Mouse (Mus musculus) limb, embryonic 12.5 days (tissue): ENCODE data around the gene Emilin1. TPM values are rescaled to one million over a fixed set of nuclear protein-coding genes. Genes with fewer than 3 reads are reported as not detected.

Source experiments
- ATAC-seq: fragments of 200-750 bp; cut with Nextera tagmentation; 2 replicates; pipeline ENCODE4 v1.8.0; 2017; ENCODE audit warnings: low read depth, moderate TSS enrichment; ENCODE audit not compliant: insufficient number of reproducible peaks, insufficient read depth, low FRiP score, low TSS enrichment
- H3K27ac ChIP-seq: fragments of 300-500 bp; sonication (generic); 2 replicates; pipeline ENCODE4 v1.5.1; 2016; ENCODE audit warnings: mild to moderate bottlenecking, moderate library complexity
- H3K27me3 ChIP-seq: fragments of 300-500 bp; sonication (generic); 2 replicates; pipeline ENCODE4 v1.6.1; 2016; ENCODE audit warnings: mild to moderate bottlenecking, moderate library complexity
- H3K36me3 ChIP-seq: fragments of 300-500 bp; sonication (generic); 2 replicates; pipeline ENCODE4 v1.6.1; 2016; ENCODE audit warnings: mild to moderate bottlenecking, moderate library complexity
- H3K4me1 ChIP-seq: fragments of 300-500 bp; sonication (generic); replicated peaks from 2 replicates; pipeline ENCODE4 v1.6.1; 2016
- H3K4me2 ChIP-seq: fragments of 300-500 bp; sonication (generic); 2 replicates; pipeline ENCODE4 v1.6.1; 2016; ENCODE audit warnings: mild to moderate bottlenecking, moderate library complexity
- H3K4me3 ChIP-seq: fragments of 300-500 bp; sonication (generic); replicated peaks from 2 replicates; pipeline ENCODE4 v1.5.1; 2016; ENCODE audit warnings: mild to moderate bottlenecking
- H3K9ac ChIP-seq: fragments of 300-500 bp; sonication (generic); replicated peaks from 2 replicates; pipeline ENCODE4 v1.6.1; 2016; ENCODE audit warnings: mild to moderate bottlenecking, moderate library complexity
- H3K9me3 ChIP-seq: fragments of 300-500 bp; sonication (generic); 2 replicates; pipeline ENCODE4 v1.6.1; 2016; ENCODE audit warnings: mild to moderate bottlenecking, moderate library complexity
- whole genome bisulfite sequencing: fragments of 180-500 bp; shearing (Covaris S2); methylation state at CpG from one replicate; pipeline ENCODE4 v1.1.7; 2016; 5-methylcytosine and 5-hydroxymethylcytosine counted together
- polyA plus RNA-seq: library from polyadenylated mRNA; unstranded; fragments of >200 nt; fragmentation: Nextera tagmentation; extraction: Ambion mirVana; gene quantifications from 2 replicates; pipeline ENCODE4 v1.2.1, GENCODE M21; 2016

Emilin1 gene
- polyA plus RNA-seq, 1 experiment from 2014 or later = 221 TPM

DNA sequence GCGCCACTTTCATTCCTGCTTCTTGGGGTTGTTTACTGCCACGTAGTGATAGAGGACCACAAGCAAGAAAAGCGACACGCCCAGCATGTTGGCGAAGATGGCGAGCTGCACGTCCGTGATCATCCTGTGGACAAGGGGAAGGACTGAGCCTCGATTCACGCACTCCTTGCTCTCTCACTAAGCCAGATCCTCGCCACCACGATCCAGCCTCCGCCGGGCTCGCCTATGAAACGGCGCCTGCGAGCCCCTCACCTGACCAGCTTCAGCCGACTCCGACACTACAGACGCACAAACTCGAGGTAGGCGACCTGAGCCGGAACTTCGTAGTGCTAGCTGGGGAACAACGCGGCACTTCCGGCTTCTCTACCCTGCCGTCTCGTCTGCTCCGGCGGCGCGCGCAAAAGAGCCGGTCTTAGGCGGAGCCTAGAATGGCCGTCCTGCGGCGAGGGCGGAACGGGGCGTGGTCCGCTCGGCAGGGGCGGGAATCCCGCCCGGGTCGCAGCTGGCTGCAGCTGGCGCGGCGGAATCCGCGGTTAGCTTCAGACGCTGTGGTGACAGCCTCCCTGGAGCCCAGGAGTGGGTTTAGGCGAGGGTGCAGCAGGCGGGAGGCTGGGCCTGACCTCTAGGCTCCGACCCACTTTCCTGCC is 5.7 kb upstream of the Emilin1 start, which contains the start of gene Ost4:
Gene Ost4, minus strand, starts transcription at position 376 of the 647 bp plus-strand sequence.
- H3K4me1 ChIP-seq = peaks cover 66% of the 10 kb centered on the region
- H3K9ac ChIP-seq = peak within 1 kb of the TSS; percentile 80
- H3K4me3 ChIP-seq = peak within 1 kb of the TSS; percentile 71
- peak; percentile 92 for ATAC-seq
- no peaks in the 10 kb centered on the region for H3K9me3 ChIP-seq
- under 1% methylated on average over 58 of the region's 58 CpGs for WGBS
- H3K36me3 ChIP-seq = peaks cover 37% of the 10 kb centered on the region
- H3K27me3 ChIP-seq = no peaks in the 10 kb centered on the region
- peak within 1 kb of the TSS; percentile 98 for H3K27ac ChIP-seq
- H3K4me2 ChIP-seq = peak within 1 kb of the TSS; percentile 93

DNA sequence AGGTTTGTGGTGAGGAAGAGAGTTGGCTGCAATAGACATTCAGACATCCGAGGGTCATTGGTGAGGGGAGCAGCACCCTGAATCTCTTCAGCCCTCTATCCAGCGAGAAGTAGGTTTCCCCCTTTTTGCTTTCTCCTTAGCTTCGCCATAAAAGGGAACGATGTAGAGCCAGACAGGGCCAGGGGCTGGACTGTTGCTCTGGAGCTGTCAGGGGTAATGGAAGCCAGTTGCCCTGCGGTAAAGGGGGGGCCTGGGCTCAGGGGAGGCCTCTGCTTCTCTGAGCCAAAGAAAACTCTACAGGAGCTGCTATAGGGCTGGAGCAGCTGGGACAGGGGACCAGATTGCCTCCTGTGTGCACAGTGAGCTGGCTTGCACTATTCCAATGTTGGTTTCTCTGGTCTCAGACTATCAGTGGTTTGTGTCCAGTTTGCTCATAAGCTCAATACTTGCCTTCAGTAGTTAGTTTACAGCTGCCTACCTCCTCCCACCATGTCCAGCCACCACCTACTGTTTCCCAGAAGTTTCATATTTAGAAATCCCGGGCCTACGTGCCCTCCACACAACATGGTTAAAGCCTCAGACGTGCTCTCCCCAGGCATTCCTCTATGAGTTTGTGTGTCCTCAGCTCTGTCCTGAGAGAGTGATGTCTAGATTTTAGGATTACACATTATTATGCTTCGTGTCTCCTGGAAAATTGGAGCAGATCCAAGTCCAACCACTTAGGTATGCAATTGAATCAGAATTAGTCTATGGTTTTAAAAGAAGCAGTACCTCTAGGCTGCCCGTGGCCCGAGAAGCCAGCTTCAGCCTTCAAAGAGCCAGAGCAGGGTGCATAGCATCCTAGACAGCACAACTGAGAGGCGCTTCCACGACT is 4.5 kb upstream of the Emilin1 start:
- peaks cover 74% of the 10 kb centered on the region for H3K4me1 ChIP-seq
- H3K4me2 ChIP-seq = peak overlapping the region; percentile 93
- peak overlapping the region; percentile 98 for H3K27ac ChIP-seq
- H3K9me3 ChIP-seq = no peaks in the 10 kb centered on the region
- peak overlapping the region; percentile 73 for H3K9ac ChIP-seq
- H3K36me3 ChIP-seq = peaks cover 26% of the 10 kb centered on the region
- 19% methylated on average over 13 of the region's 13 CpGs for WGBS
- H3K27me3 ChIP-seq = no peaks in the 10 kb centered on the region
- ATAC-seq = peak; percentile 11; the same call in 1 of the 2 replicates
- peak overlapping the region; percentile 71 for H3K4me3 ChIP-seq

DNA sequence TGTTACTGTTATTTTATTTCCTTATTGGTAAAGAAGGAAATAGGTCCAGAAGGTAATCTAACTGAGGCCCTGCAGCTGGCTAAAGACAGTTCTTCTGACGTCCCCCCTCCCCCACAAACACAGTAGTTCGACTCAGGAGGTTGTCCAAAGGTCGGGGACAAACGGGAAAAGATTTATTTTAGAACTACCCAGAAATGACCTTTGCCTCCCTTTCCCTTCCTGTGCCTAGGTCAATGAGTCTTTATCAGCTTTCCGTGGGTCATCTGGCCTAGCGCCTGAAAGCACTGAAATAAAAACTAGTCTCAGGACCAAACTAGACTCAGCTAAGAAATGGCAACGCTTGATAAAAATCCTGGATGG is 3.9 kb upstream of the Emilin1 start:
- Histone ChIP-seq H3K9me3 (no peaks in the 10 kb centered on the region), H3K27ac (peak overlapping the region; percentile 98), H3K4me1 (peaks cover 75% of the 10 kb centered on the region), H3K27me3 (no peaks in the 10 kb centered on the region), H3K4me3 (no peak overlapping the region), H3K36me3 (peaks cover 20% of the 10 kb centered on the region), H3K9ac (no peak overlapping the region), H3K4me2 (peak overlapping the region; percentile 1; the same call in 1 of the 2 replicates)
- whole genome bisulfite sequencing = 20% methylated on average over 7 of the region's 7 CpGs
- ATAC-seq = no peak

DNA sequence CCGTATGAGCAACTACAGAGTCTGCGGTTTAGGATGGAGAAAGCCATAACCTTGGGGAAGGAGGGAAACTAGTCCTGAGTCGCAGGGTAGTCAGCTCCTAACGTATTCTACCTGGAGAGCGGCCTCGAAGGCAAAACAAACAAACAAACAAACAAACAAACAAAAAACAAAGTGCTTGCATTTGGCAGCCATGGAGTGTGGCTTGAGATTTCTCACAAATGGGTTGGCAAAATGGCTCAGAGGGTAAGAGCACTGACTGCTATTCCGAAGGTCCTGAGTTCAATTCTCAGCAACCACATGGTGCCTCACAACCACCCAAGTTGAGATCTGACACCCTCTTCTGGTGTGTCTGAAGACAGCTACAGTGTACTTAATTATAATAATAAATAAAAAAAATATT is 3.3 kb upstream of the Emilin1 start:
- no peak for ATAC-seq

DNA sequence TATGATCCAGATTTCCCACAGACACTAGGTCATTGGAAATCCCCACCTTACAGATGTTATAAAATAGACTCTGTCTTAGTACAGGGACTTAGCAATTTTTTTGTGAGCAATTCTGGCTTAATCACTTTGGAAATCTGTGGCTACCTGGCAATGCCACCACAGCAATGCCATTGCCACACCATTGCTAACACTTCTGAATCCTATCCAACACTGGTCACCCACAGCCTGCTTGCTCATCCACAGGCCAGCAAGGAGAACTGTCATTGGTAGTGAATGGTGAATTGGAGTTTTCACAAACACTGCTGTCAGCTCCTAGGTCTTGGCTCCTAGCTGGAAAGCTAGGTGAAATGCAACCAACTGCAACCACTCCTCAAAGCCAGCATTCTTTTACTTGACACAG is 2.7 kb upstream of the Emilin1 start:
- ATAC-seq = no peak
- no peak overlapping the region for H3K4me3 ChIP-seq
- H3K4me1 ChIP-seq = peaks cover 80% of the 10 kb centered on the region
- H3K36me3 ChIP-seq = peaks cover 8% of the 10 kb centered on the region
- H3K27me3 ChIP-seq = no peaks in the 10 kb centered on the region
- H3K9me3 ChIP-seq = no peaks in the 10 kb centered on the region
- peak overlapping the region; percentile 99 for H3K27ac ChIP-seq
- peak overlapping the region; percentile 20; the same call in 1 of the 2 replicates for H3K4me2 ChIP-seq
- H3K9ac ChIP-seq = no peak overlapping the region

More for the DNA sequence above, 3.3 kb upstream of the Emilin1 start:
- Histone ChIP-seq H3K27me3 (no peaks in the 10 kb centered on the region), H3K27ac (peak overlapping the region; percentile 98), H3K4me2 (no peak overlapping the region), H3K9ac (no peak overlapping the region), H3K4me1 (peaks cover 80% of the 10 kb centered on the region), H3K9me3 (no peaks in the 10 kb centered on the region), H3K4me3 (no peak overlapping the region), H3K36me3 (peaks cover 14% of the 10 kb centered on the region)
- WGBS = 81% methylated on average over 7 of the region's 7 CpGs

DNA sequence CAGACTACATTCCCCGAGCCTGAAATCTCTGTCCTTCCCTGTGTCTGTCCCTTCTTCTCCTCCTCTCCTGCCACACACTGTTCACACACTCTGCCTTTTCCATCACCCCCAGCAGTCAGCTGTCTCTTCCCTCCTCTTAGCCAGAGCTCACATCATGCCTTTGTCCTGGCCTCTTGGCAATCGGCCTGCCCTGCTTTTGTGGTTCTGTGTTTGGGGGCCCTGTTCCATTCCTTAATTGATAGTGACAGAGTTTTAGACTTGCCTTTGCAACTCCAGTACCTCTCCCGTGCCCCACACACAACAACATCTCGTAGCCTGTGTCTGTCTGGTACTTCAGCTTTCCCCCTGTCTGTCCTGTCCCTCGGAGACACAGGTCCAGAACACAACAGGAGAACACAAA is 1.0 kb upstream of the Emilin1 start:
- Histone ChIP-seq H3K4me3 (no peak overlapping the region), H3K4me2 (peak overlapping the region; percentile 98)

DNA sequence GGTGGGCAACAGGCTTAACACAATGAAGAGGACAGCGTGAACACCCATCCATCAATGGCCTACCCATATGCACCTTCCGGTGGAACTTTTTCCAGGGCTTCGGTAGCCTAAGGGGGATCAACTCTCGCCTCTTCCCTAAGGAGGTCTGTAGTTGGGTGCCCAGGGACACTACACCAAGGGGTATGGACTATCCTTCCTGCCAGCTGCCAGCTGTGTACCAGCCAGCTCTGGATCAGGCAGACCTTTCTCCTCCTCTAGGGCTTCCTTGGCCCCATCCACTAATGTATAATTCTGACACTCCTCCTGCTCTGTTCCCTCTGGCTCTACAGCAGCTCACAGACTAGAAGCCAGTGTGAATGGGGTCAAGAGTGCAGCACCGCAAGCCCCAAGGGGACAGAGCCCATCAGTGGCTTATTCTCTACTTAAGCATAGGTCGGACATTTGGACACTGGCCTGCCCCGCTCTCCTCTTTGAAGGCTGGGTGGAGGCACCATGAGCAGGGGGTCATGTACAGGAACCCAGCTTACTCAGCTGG is 966 bp downstream of the Emilin1 start:
- Histone ChIP-seq H3K9ac (peak overlapping the region; percentile 79), H3K27ac (peak overlapping the region; percentile 99), H3K4me2 (peak overlapping the region; percentile 98), H3K9me3 (no peaks in the 10 kb centered on the region), H3K36me3 (peaks cover 26% of the 10 kb centered on the region), H3K4me1 (peaks cover 77% of the 10 kb centered on the region), H3K4me3 (peak overlapping the region; percentile 59), H3K27me3 (no peaks in the 10 kb centered on the region)
- WGBS = 26% methylated on average over 7 of the region's 7 CpGs
- ATAC-seq = no peak

More for the DNA sequence above, 1.0 kb upstream of the Emilin1 start:
- Histone ChIP-seq H3K9ac (no peak overlapping the region), H3K27ac (peak overlapping the region; percentile 99), H3K36me3 (peaks cover 6% of the 10 kb centered on the region), H3K27me3 (no peaks in the 10 kb centered on the region), H3K9me3 (no peaks in the 10 kb centered on the region), H3K4me1 (peaks cover 78% of the 10 kb centered on the region)
- ATAC-seq = no peak
- 60% methylated on average over 5 of the region's 5 CpGs for WGBS

DNA sequence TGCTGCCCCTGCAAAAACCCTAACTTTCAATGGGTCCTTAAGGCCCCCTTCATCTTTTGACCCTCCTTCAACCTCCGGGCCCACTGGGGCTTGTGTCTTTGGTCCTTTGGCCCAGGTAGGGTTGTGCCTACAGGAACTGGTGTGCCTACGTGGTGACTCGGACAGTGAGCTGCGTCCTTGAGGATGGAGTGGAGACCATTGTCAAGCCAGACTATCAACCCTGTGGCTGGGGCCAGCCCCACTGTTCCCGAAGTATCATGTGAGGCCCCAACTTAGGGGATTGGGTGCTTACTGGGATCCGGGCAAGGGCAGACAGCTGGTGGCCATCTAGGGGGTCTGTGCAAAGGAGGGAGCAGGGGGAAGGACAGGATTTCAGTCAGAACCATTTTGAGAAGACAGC is 1.6 kb downstream of the Emilin1 start:
- H3K9me3 ChIP-seq = no peaks in the 10 kb centered on the region
- peak overlapping the region; percentile 79 for H3K9ac ChIP-seq
- peak overlapping the region; percentile 99 for H3K27ac ChIP-seq
- H3K36me3 ChIP-seq = peaks cover 33% of the 10 kb centered on the region
- WGBS = 44% methylated on average over 6 of the region's 6 CpGs
- H3K4me1 ChIP-seq = peaks cover 77% of the 10 kb centered on the region
- H3K4me2 ChIP-seq = peak overlapping the region; percentile 98
- no peaks in the 10 kb centered on the region for H3K27me3 ChIP-seq
- no peak for ATAC-seq
- H3K4me3 ChIP-seq = peak overlapping the region; percentile 59

DNA sequence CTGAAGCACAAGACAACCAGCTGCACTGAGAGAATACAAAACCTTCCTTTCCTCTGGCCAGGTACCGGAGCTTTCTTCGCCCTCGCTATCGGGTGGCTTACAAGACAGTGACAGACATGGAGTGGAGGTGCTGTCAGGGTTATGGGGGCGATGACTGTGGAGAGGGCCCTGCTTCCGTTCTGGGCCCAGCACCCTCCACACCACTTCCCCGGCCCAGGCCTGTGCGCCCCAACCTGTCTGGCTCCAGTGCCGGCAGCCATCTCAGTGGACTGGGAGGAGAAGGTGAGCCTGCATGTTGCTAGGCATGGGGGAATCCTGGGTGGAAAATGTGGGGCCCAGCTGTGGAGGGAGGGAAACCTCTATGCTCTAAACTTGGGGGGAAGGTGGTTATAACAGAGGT is 2.3 kb downstream of the Emilin1 start:
- peak overlapping the region; percentile 98 for H3K4me2 ChIP-seq
- 51% methylated on average over 9 of the region's 9 CpGs for WGBS
- H3K27ac ChIP-seq = peak overlapping the region; percentile 99
- H3K9ac ChIP-seq = peak overlapping the region; percentile 79
- H3K9me3 ChIP-seq = no peaks in the 10 kb centered on the region
- H3K27me3 ChIP-seq = no peaks in the 10 kb centered on the region
- H3K4me1 ChIP-seq = peaks cover 79% of the 10 kb centered on the region
- H3K4me3 ChIP-seq = peak overlapping the region; percentile 59
- ATAC-seq = no peak
- peaks cover 39% of the 10 kb centered on the region for H3K36me3 ChIP-seq

DNA sequence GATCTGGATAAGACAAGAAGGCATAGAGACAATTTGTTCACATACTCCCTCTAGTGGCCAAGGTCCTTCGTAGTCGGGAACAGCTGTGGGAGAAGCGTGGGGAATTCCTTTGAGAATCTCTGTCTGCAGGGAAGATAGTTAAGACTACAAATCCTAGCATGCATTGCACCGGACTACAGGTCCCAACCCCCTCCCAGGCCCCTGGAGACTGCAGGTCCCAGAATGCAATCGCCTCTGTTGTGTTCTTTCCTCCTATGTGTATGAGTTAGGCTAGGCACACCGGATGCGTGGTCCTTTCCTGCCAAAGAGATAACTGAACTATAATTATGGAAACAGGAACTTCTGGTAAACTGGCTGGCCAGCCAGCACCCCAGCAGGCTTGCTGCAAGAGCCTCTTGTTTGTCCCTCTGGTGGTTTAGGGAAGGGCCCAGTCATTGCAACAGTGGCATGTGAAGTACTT is 2.8 kb downstream of the Emilin1 start:
- Histone ChIP-seq H3K4me2 (peak overlapping the region; percentile 98), H3K4me1 (peaks cover 79% of the 10 kb centered on the region), H3K36me3 (peaks cover 45% of the 10 kb centered on the region), H3K27me3 (no peaks in the 10 kb centered on the region), H3K4me3 (peak overlapping the region; percentile 59), H3K9me3 (no peaks in the 10 kb centered on the region), H3K9ac (peak overlapping the region; percentile 79), H3K27ac (peak overlapping the region; percentile 99; the same call in 1 of the 2 replicates)
- no peak for ATAC-seq
- 12% methylated on average over 7 of the region's 7 CpGs for WGBS

DNA sequence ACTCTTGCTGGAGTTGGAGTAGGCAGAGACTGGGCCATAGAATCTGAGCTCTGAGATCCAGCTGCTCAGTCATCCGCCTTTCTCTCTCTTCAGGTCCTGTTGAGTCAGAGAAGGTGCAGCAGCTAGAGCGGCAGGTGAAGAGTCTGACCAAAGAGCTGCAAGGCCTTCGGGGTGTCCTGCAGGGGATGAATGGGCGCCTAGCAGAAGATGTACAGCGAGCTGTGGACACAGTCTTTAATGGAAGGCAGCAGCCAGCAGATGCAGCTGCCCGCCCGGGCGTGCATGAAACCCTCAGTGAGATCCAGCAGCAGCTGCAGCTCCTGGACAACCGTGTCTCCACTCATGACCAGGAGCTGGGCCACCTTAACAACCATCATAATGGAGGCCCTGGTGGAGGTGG is 3.6 kb downstream of the Emilin1 start:
- Histone ChIP-seq H3K4me3 (0 out of 2 replicates have a peak overlapping the region, but pooled peaks have one; percentile 1), H3K27ac (no peak overlapping the region), H3K4me2 (no peak overlapping the region), H3K4me1 (peaks cover 75% of the 10 kb centered on the region), H3K36me3 (peaks cover 47% of the 10 kb centered on the region), H3K27me3 (no peaks in the 10 kb centered on the region), H3K9ac (no peak overlapping the region), H3K9me3 (no peaks in the 10 kb centered on the region)
- 92% methylated on average over 9 of the region's 9 CpGs for WGBS
- ATAC-seq = no peak
